Mouse (Mus musculus): ENCODE data around the gene Sft2d2.

Sft2d2 gene

DNA sequence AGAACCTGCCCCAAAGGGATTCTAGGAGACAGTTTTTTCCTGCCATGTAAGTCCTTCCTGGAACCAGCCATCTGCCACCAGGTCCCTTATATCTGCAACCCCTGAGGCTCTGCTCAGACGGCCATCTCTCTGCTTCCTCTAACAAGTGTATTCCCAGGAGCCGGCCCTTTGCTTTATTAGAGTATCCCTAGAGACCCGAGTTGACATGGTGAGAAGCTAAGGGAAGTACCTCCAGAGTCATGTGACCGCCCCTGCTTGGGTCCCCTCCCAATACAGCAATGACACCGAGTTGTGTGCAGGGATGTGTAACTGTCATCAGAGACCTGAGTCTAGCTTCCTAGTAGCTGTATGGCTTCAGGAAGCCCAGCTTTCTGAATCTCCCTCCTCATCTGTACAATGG lies 61.0 kb downstream of the Sft2d2 start:
- no peak for DNase-seq (ENCODE audit: low spot score in 2 of 2)

DNA sequence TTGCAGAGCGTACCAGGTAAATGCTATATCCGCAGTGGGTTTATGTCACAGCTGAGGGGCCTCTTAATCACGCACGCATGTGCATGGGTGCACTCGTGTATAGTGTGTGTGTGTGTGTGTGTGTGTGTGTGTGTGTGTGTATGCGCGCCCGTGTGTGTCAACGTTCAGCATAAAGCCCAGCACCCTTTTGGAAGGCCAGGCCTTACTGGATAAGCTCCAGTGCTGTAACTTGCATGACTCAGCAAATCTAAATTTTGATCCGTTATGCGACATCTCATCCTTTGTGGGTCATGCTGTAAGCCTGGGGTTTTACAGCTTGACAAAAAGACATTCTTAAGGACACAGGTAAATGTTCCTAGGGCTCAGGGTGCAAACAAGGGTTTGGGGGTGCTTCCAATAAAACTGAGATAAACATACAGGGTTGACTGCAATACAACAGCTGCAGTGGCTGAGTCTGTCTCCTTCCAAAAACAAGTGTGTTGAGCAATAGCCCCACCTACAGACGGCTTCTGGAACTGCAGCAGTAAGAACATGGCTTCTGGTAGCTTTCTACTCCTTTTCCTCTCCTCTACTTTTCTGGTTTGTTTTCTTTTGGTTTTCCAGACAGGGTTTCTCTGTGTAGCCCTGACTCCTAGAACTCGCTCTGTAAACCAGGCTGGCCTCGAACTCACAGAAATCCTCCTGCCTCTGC lies 61.9 kb downstream of the Sft2d2 start:
- peak in 1 of 2 experiments; percentile 24 for DNase-seq (ENCODE audit: low spot score in 2 of 2)

DNA sequence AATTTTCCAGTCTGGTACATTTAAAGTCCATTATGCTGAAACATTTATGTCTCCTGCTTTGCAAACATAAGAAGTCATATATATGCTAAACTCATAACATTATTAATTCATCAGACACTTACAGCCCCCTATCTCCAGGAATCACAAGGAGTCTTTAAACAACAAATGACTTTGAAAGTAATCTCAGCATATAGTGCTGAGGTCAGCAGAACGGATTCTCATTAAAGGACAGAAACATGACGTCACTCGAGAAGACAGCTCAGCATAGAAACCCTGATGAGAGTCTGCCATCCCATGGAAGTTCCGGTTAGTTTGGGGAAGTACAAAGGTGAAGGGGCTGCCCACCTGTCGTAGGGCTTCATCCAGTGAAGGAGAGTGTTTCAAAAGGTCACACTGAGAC lies 64.7 kb downstream of the Sft2d2 start:
- no peak for DNase-seq (ENCODE audit: low spot score in 2 of 2)

Measured in urinary bladder, adult 18-20 months (tissue).